Mouse (Mus musculus) bone marrow, adult 2 months (tissue): ENCODE results near the gene Sidt2. TPM values are rescaled to one million over a fixed set of nuclear protein-coding genes. Genes with fewer than 3 reads are reported as not detected.

ENCODE experiments used
- H3K27ac ChIP-seq: fragments of 200-500 bp; 2 replicates; pipeline ENCODE4 v1.5.1; 2012; ENCODE audit warnings: low read depth, mild to moderate bottlenecking, control low read depth, inconsistent platforms, low read length; ENCODE audit not compliant: control insufficient read depth, poor library complexity, insufficient read depth
- H3K4me1 ChIP-seq: fragments of 200-500 bp; 2 replicates; pipeline ENCODE4 v1.6.1; 2011; ENCODE audit warnings: low read length; ENCODE audit not compliant: control insufficient read depth, insufficient read depth
- H3K4me3 ChIP-seq: fragments of 200-500 bp; replicated peaks from 2 replicates; pipeline ENCODE3; 2011; ENCODE audit warnings: mild to moderate bottlenecking, low read depth, low read length, control low read depth; ENCODE audit not compliant: control insufficient read depth
- CTCF ChIP-seq: fragments of 200-500 bp; IDR thresholded peaks from 2 replicates; pipeline ENCODE4 v1.5.1; 2011; ENCODE audit warnings: low read length, control low read depth; ENCODE audit not compliant: control insufficient read depth, insufficient read depth
- POLR2A ChIP-seq: fragments of 200-500 bp; IDR thresholded peaks from 2 replicates; pipeline ENCODE4 v1.6.1; 2011; ENCODE audit warnings: low read depth, mild to moderate bottlenecking, control low read depth, low read length, borderline replicate concordance; ENCODE audit not compliant: control insufficient read depth
- WGBS: fragments of 180-500 bp; shearing (Covaris S2); methylation state at CpG from one replicate; pipeline ENCODE4 v1.1.7; 2018; 5-methylcytosine and 5-hydroxymethylcytosine counted together
- polyA plus RNA-seq: library from polyadenylated mRNA; stranded (reverse); fragments of >200 nt; gene quantifications from 2 replicates; pipeline ENCODE4 v1.2.4, GENCODE M21; 2011; ENCODE audit warnings: low replicate concordance; ENCODE audit not compliant: missing spikeins, insufficient read depth, insufficient read length

Sidt2 gene
- polyA plus RNA-seq, 1 experiment: 68.0 TPM

DNA sequence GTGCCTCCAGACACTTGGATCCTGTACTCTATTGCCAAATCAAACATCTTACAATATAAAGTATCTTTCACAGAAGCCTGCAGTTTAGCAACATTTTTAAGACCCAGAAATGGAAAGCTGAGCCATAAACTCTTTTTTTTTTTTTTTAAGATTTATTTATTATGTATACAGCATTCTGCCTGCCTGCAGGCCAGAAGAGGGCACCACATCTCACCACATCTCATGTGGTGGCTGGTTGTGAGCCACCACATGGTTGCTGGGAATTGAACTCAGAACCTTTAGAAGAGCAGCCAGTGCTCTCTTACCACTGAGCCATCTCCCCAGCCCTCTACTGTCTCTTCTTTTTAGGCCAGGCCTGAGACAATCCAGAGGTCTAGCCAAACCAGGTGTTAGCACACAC is 26.3 kb upstream of the Sidt2 start:
- H3K27ac ChIP-seq: no peak overlapping the region
- no peak for TF ChIP-seq CTCF
- TF ChIP-seq POLR2A: no peak

DNA sequence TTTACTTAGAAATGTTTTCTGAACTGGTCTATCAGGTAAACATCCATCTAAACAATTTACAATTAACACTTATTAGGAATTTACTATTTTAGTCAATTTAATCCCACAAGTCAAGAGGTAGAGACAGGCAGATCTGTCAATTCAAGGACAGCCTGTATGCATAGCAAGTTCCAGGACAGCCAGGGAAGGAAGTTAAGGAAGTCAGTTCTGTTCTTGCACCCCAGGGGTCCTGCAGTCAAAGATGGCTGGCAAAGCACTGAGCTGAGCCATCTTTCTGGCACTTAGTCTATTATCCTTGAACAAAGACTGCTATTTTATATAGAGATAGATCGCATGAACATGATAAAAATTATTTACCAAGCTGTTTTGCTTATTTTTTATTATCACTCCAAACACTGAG is 25.6 kb upstream of the Sidt2 start:
- Histone ChIP-seq H3K4me3 (no peak overlapping the region), H3K4me1 (no peaks in the 10 kb centered on the region; the same call in 1 of the 2 replicates), H3K27ac (no peak overlapping the region)
- WGBS: 85% methylated on average over 1 of the region's 1 CpGs
- TF ChIP-seq POLR2A: no peak

More for the DNA sequence above, 26.3 kb upstream of the Sidt2 start:
- Histone ChIP-seq H3K4me3 (no peak overlapping the region), H3K4me1 (no peaks in the 10 kb centered on the region; the same call in 1 of the 2 replicates)

DNA sequence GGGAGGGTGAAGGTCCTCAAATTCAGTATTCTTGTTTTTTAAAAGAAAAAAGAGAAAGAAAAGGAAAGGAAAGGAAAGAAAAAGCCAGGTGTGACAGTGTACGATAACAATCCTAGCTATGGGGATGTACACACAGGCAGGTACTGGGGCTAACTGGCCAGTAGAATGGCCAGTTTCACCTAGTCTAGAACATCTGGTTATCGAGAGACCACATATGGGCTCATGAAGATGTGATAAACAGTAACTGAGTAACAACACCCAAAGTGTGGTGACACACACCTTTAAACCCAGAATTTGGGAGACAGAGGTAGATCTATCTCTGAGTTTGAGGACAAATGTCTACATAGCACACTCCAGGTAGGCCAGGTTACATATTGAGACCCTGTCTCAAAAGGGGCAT is 24.7 kb upstream of the Sidt2 start:
- Histone ChIP-seq H3K27ac (no peak overlapping the region), H3K4me1 (no peaks in the 10 kb centered on the region; the same call in 1 of the 2 replicates), H3K4me3 (no peak overlapping the region)
- TF ChIP-seq POLR2A (no peak), CTCF (no peak)
- 79% methylated on average over 2 of the region's 2 CpGs for WGBS

DNA sequence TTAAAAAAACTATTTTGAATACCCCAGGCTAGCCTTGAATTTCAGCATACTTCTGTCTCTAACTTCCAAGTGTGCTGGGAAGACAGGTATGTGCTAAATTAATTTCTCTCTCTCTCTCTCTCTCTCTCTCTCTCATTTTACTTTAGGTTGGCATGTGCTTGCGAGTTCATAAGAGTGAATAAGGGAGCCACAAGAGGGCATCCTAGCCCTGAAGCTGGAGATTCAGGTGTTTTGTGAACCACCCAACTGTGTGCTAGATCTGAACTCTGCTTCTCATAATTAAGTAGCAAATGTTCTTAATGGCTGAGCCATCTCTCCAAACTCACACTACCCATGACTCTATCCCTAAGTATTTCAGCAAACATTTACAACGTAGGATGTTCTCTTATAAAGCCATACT is 21.8 kb upstream of the Sidt2 start:
- WGBS: 83% methylated on average over 2 of the region's 2 CpGs
- Histone ChIP-seq H3K4me1 (no peaks in the 10 kb centered on the region), H3K27ac (no peak overlapping the region), H3K4me3 (no peak overlapping the region)
- TF ChIP-seq CTCF (no peak), POLR2A (no peak)

- TF ChIP-seq CTCF (no peak), POLR2A (no peak)
- H3K27ac ChIP-seq: no peak overlapping the region
- H3K4me3 ChIP-seq: no peak overlapping the region
- no peaks in the 10 kb centered on the region; the same call in 1 of the 2 replicates for H3K4me1 ChIP-seq
- 88% methylated on average over 6 of the region's 6 CpGs for WGBS
These were observed 8.5 kb upstream of the Sidt2 start for GRCm38 (mm10) chr9:45963577-45963976.

GRCm38 (mm10) chr9:45961855-45962254 is 6.8 kb upstream of the Sidt2 start:
- H3K4me1 ChIP-seq: no peaks in the 10 kb centered on the region; the same call in 1 of the 2 replicates
- no peak overlapping the region for H3K27ac ChIP-seq
- TF ChIP-seq CTCF: no peak
- TF ChIP-seq POLR2A: no peak
- WGBS: 52% methylated on average over 2 of the region's 2 CpGs
- H3K4me3 ChIP-seq: no peak overlapping the region

GRCm38 (mm10) chr9:45959661-45960060 is 4.6 kb upstream of the Sidt2 start:
- 23% methylated on average over 7 of the region's 7 CpGs for WGBS
- Histone ChIP-seq H3K4me3 (no peak overlapping the region), H3K27ac (peak overlapping the region; percentile 59), H3K4me1 (no peaks in the 10 kb centered on the region; the same call in 1 of the 2 replicates)
- TF ChIP-seq POLR2A (no peak), CTCF (no peak)

GRCm38 (mm10) chr9:45958851-45959250 is 3.8 kb upstream of the Sidt2 start:
- 74% methylated on average over 4 of the region's 4 CpGs for WGBS
- Histone ChIP-seq H3K4me1 (no peaks in the 10 kb centered on the region; the same call in 1 of the 2 replicates), H3K27ac (no peak overlapping the region), H3K4me3 (no peak overlapping the region)
- TF ChIP-seq CTCF (no peak), POLR2A (no peak)

GRCm38 (mm10) chr9:45958023-45958670 is 3.1 kb upstream of the Sidt2 start:
- TF ChIP-seq POLR2A (no peak), CTCF (no peak)
- peaks cover 3% of the 10 kb centered on the region for H3K4me1 ChIP-seq
- whole genome bisulfite sequencing: 77% methylated on average over 7 of the region's 7 CpGs
- no peak overlapping the region for H3K27ac ChIP-seq
- H3K4me3 ChIP-seq: no peak overlapping the region
